Mouse (Mus musculus) urinary bladder, postnatal 25 days (tissue): ENCODE results near the gene Zfp462.
"Not testable (repeated sequence)": the region's sequence is repeated elsewhere in the genome, so short reads cannot be mapped to it uniquely, and the experiment has no call there.

Experiments
- DNase-seq: peaks from one replicate; pipeline ENCODE4 v3.0.0; 2022; ENCODE audit warnings: low spot score

The Zfp462 gene

GRCm38 (mm10) chr4:54944921-54945430, at the start of gene Zfp462:
Gene Zfp462 (plus strand): TSS chr4:54945048.
- DNase-seq: peak; percentile 54

GRCm38 (mm10) chr4:54896017-54896416, 48.8 kb upstream of the Zfp462 start:
- DNase-seq: no peak

- no peak for DNase-seq
Observed at GRCm38 (mm10) chr4:54904641-54905040, 40.2 kb upstream of the Zfp462 start.

GRCm38 (mm10) chr4:54905399-54905953, 39.4 kb upstream of the Zfp462 start:
- no peak for DNase-seq

GRCm38 (mm10) chr4:54910300-54910699, 34.5 kb upstream of the Zfp462 start:
- DNase-seq: no peak

- DNase-seq: no peak
Observed at GRCm38 (mm10) chr4:54918276-54918675, 26.6 kb upstream of the Zfp462 start.

- no peak for DNase-seq
Observed at GRCm38 (mm10) chr4:54923386-54923785, 21.5 kb upstream of the Zfp462 start.

GRCm38 (mm10) chr4:54924306-54924705, 20.5 kb upstream of the Zfp462 start:
- no peak for DNase-seq

GRCm38 (mm10) chr4:54926456-54926855, 18.4 kb upstream of the Zfp462 start:
- DNase-seq: not testable (repeated sequence)

GRCm38 (mm10) chr4:54927321-54928062, 17.4 kb upstream of the Zfp462 start:
- DNase-seq: not testable (repeated sequence)

GRCm38 (mm10) chr4:54929686-54930085, 15.2 kb upstream of the Zfp462 start:
- DNase-seq: no peak

GRCm38 (mm10) chr4:54932668-54933067, 12.2 kb upstream of the Zfp462 start:
- DNase-seq: no peak

- DNase-seq: no peak
Observed at GRCm38 (mm10) chr4:54937161-54937560, 7.7 kb upstream of the Zfp462 start.

GRCm38 (mm10) chr4:54945603-54946445, 976 bp downstream of the Zfp462 start:
- DNase-seq: no peak

GRCm38 (mm10) chr4:54946662-54947055, 1.8 kb downstream of the Zfp462 start:
- no peak for DNase-seq

GRCm38 (mm10) chr4:54947056-54947990, 2.5 kb downstream of the Zfp462 start:
- DNase-seq: no peak

GRCm38 (mm10) chr4:54947991-54948615, 3.3 kb downstream of the Zfp462 start:
- DNase-seq: no peak

- DNase-seq: no peak
Observed at GRCm38 (mm10) chr4:54948616-54949560, 4.0 kb downstream of the Zfp462 start.

GRCm38 (mm10) chr4:54949561-54949940, 4.7 kb downstream of the Zfp462 start:
- no peak for DNase-seq

GRCm38 (mm10) chr4:54950136-54950535, 5.3 kb downstream of the Zfp462 start:
- DNase-seq: no peak
